Mouse (Mus musculus): ENCODE data around the gene Astn2. TPM values are rescaled to one million over a fixed set of nuclear protein-coding genes. Genes with fewer than 3 reads are reported as not detected.

Gene Astn2
- polyA plus RNA-seq, 1 experiment, result not detected

DNA sequence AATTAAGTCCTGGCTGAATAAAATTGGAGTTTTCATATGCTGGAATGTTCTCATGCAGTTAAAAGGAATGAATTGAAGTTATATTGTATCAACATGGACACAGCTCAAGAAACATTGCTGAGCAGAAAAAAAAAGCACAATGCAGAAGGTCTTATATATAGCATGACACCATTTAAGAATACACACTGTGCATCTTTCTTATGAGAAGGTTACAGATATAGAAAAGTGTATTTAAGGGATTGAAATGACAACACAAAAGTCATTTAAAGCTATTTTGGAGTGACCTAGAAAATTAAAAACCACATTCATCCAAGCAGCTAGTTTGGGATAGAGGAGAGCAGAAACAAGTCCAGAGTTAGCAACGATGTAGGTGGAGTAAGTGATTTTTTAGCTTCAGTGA is 571.4 kb downstream of the Astn2 start:
- no peaks in the 10 kb centered on the region for H3K36me3 ChIP-seq (ENCODE audit: control insufficient read depth, insufficient read depth)
- no peaks in the 10 kb centered on the region for H3K79me2 ChIP-seq (ENCODE audit: control insufficient read depth, insufficient read depth)
- TF ChIP-seq MYOD1 (IDR thresholded peaks at IDR 0.05; ENCODE audit: control insufficient read depth in 1 of 3, insufficient read length in 2 of 3, low read depth in 2 of 3), result no peak
- no peak for TF ChIP-seq MAX (IDR thresholded peaks at IDR 0.05; ENCODE audit: low read depth)
- TF ChIP-seq MYOG (IDR thresholded peaks at IDR 0.05; ENCODE audit: control insufficient read depth in 1 of 3, insufficient read depth in 1 of 3, insufficient read length in 2 of 3, low read depth in 2 of 3), result no peak
- TF ChIP-seq POLR2A (IDR thresholded peaks at IDR 0.05; ENCODE audit: insufficient read length, low read depth), result no peak
- no peak for TF ChIP-seq USF1 (IDR thresholded peaks at IDR 0.05; ENCODE audit: low read depth)
- TF ChIP-seq SRF (IDR thresholded peaks at IDR 0.05; ENCODE audit: control insufficient read depth, insufficient read length, low read depth), result no peak
- TF ChIP-seq TCF3 (IDR thresholded peaks at IDR 0.05; ENCODE audit: insufficient read length, low read depth), result no peak
- TF ChIP-seq TCF12 (IDR thresholded peaks at IDR 0.05; ENCODE audit: insufficient read depth, poor library complexity, severe bottlenecking), result no peak
- no peak for TF ChIP-seq REST (IDR thresholded peaks at IDR 0.05; ENCODE audit: insufficient read depth, insufficient read length)
- TF ChIP-seq E2F4 (IDR thresholded peaks at IDR 0.05; ENCODE audit: insufficient read depth), result no peak
- no peak for TF ChIP-seq POLR2AphosphoS2 (IDR thresholded peaks at IDR 0.05; ENCODE audit: insufficient read length, low read depth)
- TF ChIP-seq CEBPB (IDR thresholded peaks at IDR 0.05; ENCODE audit: insufficient read depth, poor library complexity, severe bottlenecking), result no peak

DNA sequence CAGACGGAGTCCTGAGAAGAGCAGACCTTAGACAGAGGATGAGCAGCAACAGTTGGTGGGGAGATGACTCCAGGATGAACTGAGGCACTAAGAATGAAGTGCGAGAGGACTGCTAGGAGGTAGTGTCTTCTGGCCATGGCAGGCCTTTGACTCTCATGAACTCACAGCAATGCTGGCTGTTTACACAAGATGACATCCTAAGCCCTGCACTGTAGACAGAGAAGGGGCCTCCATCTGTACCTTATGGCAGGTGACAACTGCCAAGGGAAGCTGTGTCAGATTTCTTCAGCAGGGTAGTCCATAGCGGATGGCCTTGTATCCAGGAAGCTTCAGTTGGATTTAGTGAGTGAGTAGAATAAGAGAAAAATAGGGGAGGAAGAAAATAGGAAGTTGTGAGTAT is 572.5 kb downstream of the Astn2 start:
- Histone ChIP-seq H3K4me2 (ENCODE audit: low read depth) (no peak overlapping the region), H3K36me3 (ENCODE audit: control insufficient read depth, insufficient read depth) (no peaks in the 10 kb centered on the region), H3K4me3 (no peak overlapping the region), H3K79me2 (ENCODE audit: control insufficient read depth, insufficient read depth) (no peaks in the 10 kb centered on the region), H3ac (ENCODE audit: control insufficient read depth, insufficient read length) (no peak overlapping the region), H3K27me3 (ENCODE audit: control insufficient read depth, insufficient read depth, insufficient read length) (no peaks in the 10 kb centered on the region)
- TF ChIP-seq TCF12 (IDR thresholded peaks at IDR 0.05; ENCODE audit: insufficient read depth, poor library complexity, severe bottlenecking) (no peak), E2F4 (IDR thresholded peaks at IDR 0.05; ENCODE audit: insufficient read depth) (no peak), POLR2AphosphoS2 (IDR thresholded peaks at IDR 0.05; ENCODE audit: insufficient read length, low read depth) (no peak), MYOD1 (IDR thresholded peaks at IDR 0.05; ENCODE audit: control insufficient read depth in 1 of 3, insufficient read length in 2 of 3, low read depth in 2 of 3) (no peak)

More for the DNA sequence above, 571.4 kb downstream of the Astn2 start:
- no peak overlapping the region for H3ac ChIP-seq (ENCODE audit: control insufficient read depth, insufficient read length)
- H3K4me3 ChIP-seq, result no peak overlapping the region
- no peaks in the 10 kb centered on the region for H3K27me3 ChIP-seq (ENCODE audit: control insufficient read depth, insufficient read depth, insufficient read length)
- H3K4me2 ChIP-seq (ENCODE audit: low read depth), result no peak overlapping the region

DNA sequence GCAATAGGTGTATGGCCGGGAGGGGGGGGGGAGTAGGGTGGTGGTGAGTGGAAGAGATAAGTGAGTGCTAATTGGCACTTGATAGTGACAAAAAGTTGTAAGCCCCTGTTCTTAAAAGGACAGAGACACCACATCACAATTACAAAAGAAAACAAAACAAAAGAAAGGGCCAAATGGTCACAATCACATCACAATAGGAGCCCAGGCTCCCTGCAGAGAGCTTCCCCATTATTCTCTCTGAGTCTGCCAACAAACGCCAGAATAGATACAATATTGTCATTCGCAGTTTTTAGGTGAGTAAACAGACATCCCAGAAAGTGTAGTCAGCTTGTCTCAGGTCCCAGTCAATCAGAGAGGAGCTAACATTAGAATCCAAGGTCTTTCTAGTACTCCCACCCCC is 573.9 kb downstream of the Astn2 start:
- H3K4me2 ChIP-seq (ENCODE audit: low read depth), result no peak overlapping the region
- no peaks in the 10 kb centered on the region for H3K27me3 ChIP-seq (ENCODE audit: control insufficient read depth, insufficient read depth, insufficient read length)
- no peak overlapping the region for H3ac ChIP-seq (ENCODE audit: control insufficient read depth, insufficient read length)
- no peak for TF ChIP-seq USF1 (IDR thresholded peaks at IDR 0.05; ENCODE audit: low read depth)
- TF ChIP-seq MYOD1 (IDR thresholded peaks at IDR 0.05; ENCODE audit: control insufficient read depth in 1 of 3, insufficient read length in 2 of 3, low read depth in 2 of 3), result no peak
- no peak for TF ChIP-seq MAX (IDR thresholded peaks at IDR 0.05; ENCODE audit: low read depth)
- no peak for TF ChIP-seq SRF (IDR thresholded peaks at IDR 0.05; ENCODE audit: control insufficient read depth, insufficient read length, low read depth)
- TF ChIP-seq POLR2AphosphoS2 (IDR thresholded peaks at IDR 0.05; ENCODE audit: insufficient read length, low read depth), result no peak
- no peak for TF ChIP-seq E2F4 (IDR thresholded peaks at IDR 0.05; ENCODE audit: insufficient read depth)
- TF ChIP-seq POLR2A (IDR thresholded peaks at IDR 0.05; ENCODE audit: insufficient read length, low read depth), result no peak
- no peak for TF ChIP-seq MYOG (IDR thresholded peaks at IDR 0.05; ENCODE audit: control insufficient read depth in 1 of 3, insufficient read depth in 1 of 3, insufficient read length in 2 of 3, low read depth in 2 of 3)
- TF ChIP-seq REST (IDR thresholded peaks at IDR 0.05; ENCODE audit: insufficient read depth, insufficient read length), result no peak
- TF ChIP-seq TCF3 (IDR thresholded peaks at IDR 0.05; ENCODE audit: insufficient read length, low read depth), result no peak
- no peak for TF ChIP-seq CEBPB (IDR thresholded peaks at IDR 0.05; ENCODE audit: insufficient read depth, poor library complexity, severe bottlenecking)
- no peak for TF ChIP-seq TCF12 (IDR thresholded peaks at IDR 0.05; ENCODE audit: insufficient read depth, poor library complexity, severe bottlenecking)
- no peak overlapping the region for H3K4me3 ChIP-seq
- H3K36me3 ChIP-seq (ENCODE audit: control insufficient read depth, insufficient read depth), result no peaks in the 10 kb centered on the region
- no peaks in the 10 kb centered on the region for H3K79me2 ChIP-seq (ENCODE audit: control insufficient read depth, insufficient read depth)

DNA sequence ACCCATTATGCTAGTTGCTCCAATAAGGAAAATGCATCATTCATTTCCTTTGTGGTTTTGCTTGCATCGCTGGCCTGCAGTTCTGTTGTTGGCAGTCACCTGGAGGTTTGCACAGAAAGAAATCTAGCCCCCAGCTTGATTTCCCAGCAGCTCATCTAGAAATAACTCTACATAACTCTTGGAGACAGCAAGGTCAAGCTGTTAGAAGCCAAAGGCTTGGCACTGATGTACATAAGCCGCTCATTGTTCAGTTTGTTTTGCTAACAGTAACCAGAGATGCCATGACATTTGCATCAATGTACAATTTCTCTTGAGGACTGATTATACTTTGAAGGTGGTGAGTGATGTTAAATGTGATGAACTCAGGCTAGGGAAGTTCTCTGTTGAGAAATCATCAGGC is 583.3 kb downstream of the Astn2 start:
- H3K4me2 ChIP-seq (ENCODE audit: low read depth), result no peak overlapping the region
- TF ChIP-seq MYOG (IDR thresholded peaks at IDR 0.05; ENCODE audit: control insufficient read depth in 1 of 3, insufficient read depth in 1 of 3, insufficient read length in 2 of 3, low read depth in 2 of 3), result no peak
- no peak for TF ChIP-seq MYOD1 (IDR thresholded peaks at IDR 0.05; ENCODE audit: control insufficient read depth in 1 of 3, insufficient read length in 2 of 3, low read depth in 2 of 3)
- TF ChIP-seq TCF3 (IDR thresholded peaks at IDR 0.05; ENCODE audit: insufficient read length, low read depth), result no peak
- no peak for TF ChIP-seq REST (IDR thresholded peaks at IDR 0.05; ENCODE audit: insufficient read depth, insufficient read length)
- TF ChIP-seq POLR2AphosphoS2 (IDR thresholded peaks at IDR 0.05; ENCODE audit: insufficient read length, low read depth), result no peak
- no peak overlapping the region for H3ac ChIP-seq (ENCODE audit: control insufficient read depth, insufficient read length)
- H3K4me3 ChIP-seq, result no peak overlapping the region
- H3K27me3 ChIP-seq (ENCODE audit: control insufficient read depth, insufficient read depth, insufficient read length), result no peaks in the 10 kb centered on the region
- no peaks in the 10 kb centered on the region for H3K36me3 ChIP-seq (ENCODE audit: control insufficient read depth, insufficient read depth)
- no peaks in the 10 kb centered on the region for H3K79me2 ChIP-seq (ENCODE audit: control insufficient read depth, insufficient read depth)

DNA sequence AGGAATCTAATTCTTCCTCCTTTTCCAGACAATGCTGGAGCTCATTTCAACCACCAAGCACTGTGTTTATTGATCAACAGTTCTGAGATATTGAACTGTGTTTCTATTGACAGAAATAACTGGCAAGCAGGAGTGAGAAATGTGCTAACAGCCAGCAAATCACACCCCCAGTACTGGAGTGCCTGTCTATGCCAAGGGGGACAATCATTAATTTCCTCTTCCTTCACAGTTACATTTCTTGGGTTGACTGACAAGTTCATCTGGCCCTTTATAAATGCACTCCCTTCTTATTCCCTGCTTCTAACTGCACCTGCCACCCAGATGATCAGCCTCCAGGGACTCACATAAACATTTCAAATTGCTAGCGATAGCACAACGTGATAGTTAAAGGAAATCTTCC is 584.2 kb downstream of the Astn2 start:
- no peak overlapping the region for H3K4me3 ChIP-seq
- H3ac ChIP-seq (ENCODE audit: control insufficient read depth, insufficient read length), result no peak overlapping the region
- H3K79me2 ChIP-seq (ENCODE audit: control insufficient read depth, insufficient read depth), result no peaks in the 10 kb centered on the region
- H3K4me2 ChIP-seq (ENCODE audit: low read depth), result no peak overlapping the region
- H3K27me3 ChIP-seq (ENCODE audit: control insufficient read depth, insufficient read depth, insufficient read length), result no peaks in the 10 kb centered on the region
- TF ChIP-seq POLR2A (IDR thresholded peaks at IDR 0.05; ENCODE audit: insufficient read length, low read depth), result no peak
- no peak for TF ChIP-seq USF1 (IDR thresholded peaks at IDR 0.05; ENCODE audit: low read depth)
- no peaks in the 10 kb centered on the region for H3K36me3 ChIP-seq (ENCODE audit: control insufficient read depth, insufficient read depth)

Measured in myocyte (in vitro differentiated cells).